Mouse (Mus musculus) heart, postnatal 0 days (tissue): ENCODE data around the gene Hectd1. TPM values are rescaled to one million over a fixed set of nuclear protein-coding genes. Genes with fewer than 3 reads are reported as not detected.
A peak's percentile ranks its signal among the peaks of the same experiment; 100 is the strongest.

Experiments used
- ATAC-seq: fragments of 200-750 bp; cut with Nextera tagmentation; 2 replicates; pipeline ENCODE4 v1.8.0; 2017; ENCODE audit warnings: low read depth, moderate number of reproducible peaks, moderate library complexity; ENCODE audit not compliant: insufficient read depth
- DNase-seq: peaks from one replicate; pipeline ENCODE4 v3.0.0-alpha.2; 2016; ENCODE audit warnings: low spot score
- H3K27ac ChIP-seq: fragments of 300-500 bp; sonication (generic); 2 replicates; pipeline ENCODE4 v1.5.1; 2014; ENCODE audit warnings: low read depth, mild to moderate bottlenecking
- H3K27me3 ChIP-seq: fragments of 300-500 bp; sonication (generic); 2 replicates; pipeline ENCODE4 v1.6.1; 2014; ENCODE audit warnings: low read length, mixed read lengths; ENCODE audit not compliant: control insufficient read depth, insufficient read depth
- H3K36me3 ChIP-seq: fragments of 300-500 bp; sonication (generic); replicated peaks from 2 replicates; pipeline ENCODE4 v1.6.1; 2014; ENCODE audit warnings: low read length, mixed read lengths; ENCODE audit not compliant: control insufficient read depth, insufficient read depth
- H3K4me1 ChIP-seq: fragments of 300-500 bp; sonication (generic); 2 replicates; pipeline ENCODE4 v1.6.1; 2014; ENCODE audit warnings: antibody characterized with exemption; ENCODE audit not compliant: control insufficient read depth, insufficient read depth
- H3K4me2 ChIP-seq: fragments of 300-500 bp; sonication (generic); 2 replicates; pipeline ENCODE4 v1.6.1; 2014; ENCODE audit warnings: low read depth, mild to moderate bottlenecking, low read length, moderate library complexity
- H3K4me3 ChIP-seq: fragments of 300-500 bp; sonication (generic); 2 replicates; pipeline ENCODE4 v1.5.1; 2014; ENCODE audit warnings: low read depth, low read length
- H3K9ac ChIP-seq: fragments of 300-500 bp; sonication (generic); replicated peaks from 2 replicates; pipeline ENCODE4 v1.6.1; 2014; ENCODE audit warnings: low read depth, low read length, mixed read lengths
- H3K9me3 ChIP-seq: fragments of 300-500 bp; sonication (generic); replicated peaks from 2 replicates; pipeline ENCODE4 v1.6.1; 2016; ENCODE audit warnings: low read length; ENCODE audit not compliant: control insufficient read depth
- CTCF ChIP-seq: IDR thresholded peaks from 2 replicates; pipeline ENCODE4 v1.5.1; 2016; ENCODE audit warnings: antibody characterized with exemption, control low read depth, low read depth
- EP300 ChIP-seq: IDR thresholded peaks from 2 replicates; pipeline ENCODE4 v1.6.1; 2016; ENCODE audit warnings: antibody characterized with exemption, low read depth
- WGBS: fragments of 180-500 bp; shearing (Covaris S2); extraction: QIAGEN DNeasy Blood & Tissue Kit; methylation state at CpG from one replicate; pipeline ENCODE4 v1.1.7; 2014; 5-methylcytosine and 5-hydroxymethylcytosine counted together
- polyA plus RNA-seq: library from polyadenylated mRNA; unstranded; fragments of >200 nt; fragmentation: Nextera tagmentation; extraction: Ambion mirVana; gene quantifications from 2 replicates; pipeline ENCODE4 v1.2.1, GENCODE M21; 2015
- total RNA-seq: library from RNA; depleted of rRNA; stranded (reverse); fragments of >200 nt; gene quantifications from 2 replicates; pipeline ENCODE4 v1.2.3, GENCODE M21; 2014; ENCODE audit warnings: low replicate concordance

Hectd1 gene
- total and polyA plus RNA-seq, 2 experiments from 2014 or later: 27.1 to 71.1 TPM

GRCm38 (mm10) chr12:51839856-51840255 lies 10.5 kb upstream of the Hectd1 start:
- H3K27ac ChIP-seq: no peak overlapping the region
- H3K9me3 ChIP-seq: no peaks in the 10 kb centered on the region
- ATAC-seq (no peak), DNase-seq (no peak)
- no peak overlapping the region for H3K4me2 ChIP-seq
- WGBS: 88% methylated on average over 1 of the region's 1 CpGs
- no peaks in the 10 kb centered on the region for H3K27me3 ChIP-seq
- H3K36me3 ChIP-seq: no peaks in the 10 kb centered on the region
- TF ChIP-seq CTCF (no peak), EP300 (no peak)
- H3K4me3 ChIP-seq: no peak overlapping the region
- H3K4me1 ChIP-seq: peaks cover 8% of the 10 kb centered on the region
- H3K9ac ChIP-seq: no peak overlapping the region

DNA sequence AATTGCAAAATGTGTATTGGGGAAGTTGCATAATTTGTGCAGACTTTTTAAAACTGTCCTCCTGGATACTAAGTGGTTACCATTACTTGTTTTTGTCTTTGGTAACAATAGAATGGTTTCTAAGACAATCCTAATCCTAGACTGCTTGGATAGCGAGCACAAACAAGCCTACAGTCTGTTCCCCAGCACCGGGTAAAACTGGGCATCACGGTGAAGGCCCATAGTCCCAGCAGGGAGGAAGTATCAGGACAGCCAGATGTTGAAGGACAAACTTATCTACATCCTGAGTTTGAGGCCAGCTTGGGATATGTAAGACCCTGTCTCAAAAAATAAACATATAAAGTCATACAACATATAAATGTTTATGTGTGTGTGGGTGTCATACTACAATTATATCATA lies 5.9 kb upstream of the Hectd1 start:
- Histone ChIP-seq H3K4me1 (no peaks in the 10 kb centered on the region), H3K4me3 (no peak overlapping the region), H3K4me2 (no peak overlapping the region), H3K9me3 (no peaks in the 10 kb centered on the region), H3K27me3 (no peaks in the 10 kb centered on the region), H3K27ac (no peak overlapping the region), H3K36me3 (0 out of 2 replicates have a peak, but pooled peaks cover 7% of the 10 kb centered on the region), H3K9ac (no peak overlapping the region)
- WGBS: 56% methylated on average over 3 of the region's 3 CpGs
- TF ChIP-seq EP300 (no peak), CTCF (no peak)
- DNase-seq: no peak
- ATAC-seq: no peak

- H3K9me3 ChIP-seq: no peaks in the 10 kb centered on the region
- H3K36me3 ChIP-seq: 0 out of 2 replicates have a peak, but pooled peaks cover 7% of the 10 kb centered on the region
- peaks cover 13% of the 10 kb centered on the region for H3K4me1 ChIP-seq
- no peak overlapping the region for H3K9ac ChIP-seq
- H3K4me3 ChIP-seq: no peak overlapping the region
- no peak overlapping the region for H3K4me2 ChIP-seq
- H3K27ac ChIP-seq: no peak overlapping the region
- H3K27me3 ChIP-seq: no peaks in the 10 kb centered on the region
- no peak for DNase-seq
- TF ChIP-seq CTCF: no peak
- no peak for TF ChIP-seq EP300
- WGBS: 82% methylated on average over 13 of the region's 13 CpGs
- no peak for ATAC-seq
Measured at GRCm38 (mm10) chr12:51831931-51832330, 2.6 kb upstream of the Hectd1 start.

- no peak for DNase-seq
- Histone ChIP-seq H3K9me3 (no peaks in the 10 kb centered on the region), H3K36me3 (0 out of 2 replicates have a peak, but pooled peaks cover 7% of the 10 kb centered on the region), H3K4me1 (peaks cover 13% of the 10 kb centered on the region), H3K4me2 (no peak overlapping the region), H3K27me3 (no peaks in the 10 kb centered on the region), H3K9ac (no peak overlapping the region), H3K27ac (no peak overlapping the region), H3K4me3 (no peak overlapping the region)
- no peak for ATAC-seq
- 93% methylated on average over 3 of the region's 3 CpGs for WGBS
- TF ChIP-seq CTCF: no peak
- no peak for TF ChIP-seq EP300
Measured at GRCm38 (mm10) chr12:51831296-51831695, 2.0 kb upstream of the Hectd1 start.

GRCm38 (mm10) chr12:51830671-51831070 lies 1.3 kb upstream of the Hectd1 start:
- peak overlapping the region; percentile 93 for H3K4me2 ChIP-seq
- peak overlapping the region; percentile 96 for H3K4me3 ChIP-seq
- ATAC-seq: no peak
- H3K27ac ChIP-seq: peak overlapping the region; percentile 99
- DNase-seq: no peak
- WGBS: 80% methylated on average over 1 of the region's 1 CpGs
- H3K36me3 ChIP-seq: 0 out of 2 replicates have a peak, but pooled peaks cover 7% of the 10 kb centered on the region
- H3K9me3 ChIP-seq: no peaks in the 10 kb centered on the region
- peak overlapping the region; percentile 98; the same call in 1 of the 2 replicates for H3K9ac ChIP-seq
- H3K4me1 ChIP-seq: peaks cover 13% of the 10 kb centered on the region
- no peaks in the 10 kb centered on the region for H3K27me3 ChIP-seq
- TF ChIP-seq EP300 (no peak), CTCF (no peak)

- Histone ChIP-seq H3K36me3 (peaks cover 9% of the 10 kb centered on the region; the same call in 1 of the 2 replicates), H3K9me3 (no peaks in the 10 kb centered on the region), H3K4me2 (peak overlapping the region; percentile 93), H3K9ac (peak overlapping the region; percentile 98), H3K27me3 (no peaks in the 10 kb centered on the region), H3K4me3 (peak overlapping the region; percentile 96), H3K4me1 (peaks cover 13% of the 10 kb centered on the region), H3K27ac (peak overlapping the region; percentile 99)
- WGBS: 1% methylated on average over 12 of the region's 12 CpGs
- DNase-seq (no peak), ATAC-seq (no peak)
- TF ChIP-seq CTCF: no peak
- no peak for TF ChIP-seq EP300
Measured at GRCm38 (mm10) chr12:51830077-51830402, 704 bp upstream of the Hectd1 start.
